ENCODE assay signal across 36 mouse cellular contexts in genomic region chr11:5510099-5510391, GRCm38 (mm10). TPM values are rescaled to one million over a fixed set of nuclear protein-coding genes. Genes with fewer than 3 reads are reported as not detected.
DNase-seq lines count a peak whose midpoint lies in the region; ATAC-seq and TF ChIP-seq lines count a peak whose summit lies in the region.
"Had no signal": no experiment of that assay in that cellular context is flagged by ENCODE, and none has a peak within 500 bp of the region (broad histone marks: within the 10 kb centered on the region; RNA-seq: fewer than 3 reads in every experiment).

No protein-coding gene starts in this region.

- WGBS in heart, embryonic 15.5 days: 50% methylated on average over 5 of the region's 5 CpGs
- WGBS in liver, embryonic 15.5 days (ENCODE audit: insufficient replicate concordance): 55% methylated on average over 5 of the region's 5 CpGs
- WGBS in liver, embryonic 11.5 days: 73% methylated on average over 5 of the region's 5 CpGs
- WGBS in small intestine, adult 2 months: 63% methylated on average over 5 of the region's 5 CpGs

- H3K9me3 ChIP-seq in heart, embryonic 15.5 days (replicated peaks): no peaks in the 10 kb centered on the region
- H3K9me3 ChIP-seq in liver, embryonic 15.5 days (replicated peaks): no peaks in the 10 kb centered on the region
- H3K9me3 ChIP-seq in liver, embryonic 11.5 days (ENCODE audit: control insufficient read depth, low read length): no peaks in the 10 kb centered on the region
- H3K9me3 ChIP-seq in megakaryocyte, embryonic 14.5 days: no peaks in the 10 kb centered on the region
- H3K9me3 ChIP-seq: embryonic facial prominence, embryonic 10.5 days; embryonic facial prominence, embryonic 15.5 days; forebrain, embryonic 12.5 days; G1E; hindbrain, embryonic 12.5 days; limb, embryonic 10.5 days; limb, embryonic 15.5 days; midbrain, embryonic 12.5 days; neural tube, embryonic 12.5 days had no signal

- peaks cover 5% of the 10 kb centered on the region; the same call in 1 of the 2 replicates for H3K4me1 ChIP-seq in heart, embryonic 15.5 days (replicated peaks)
- peaks cover 30% of the 10 kb centered on the region for H3K4me1 ChIP-seq in liver, embryonic 15.5 days (replicated peaks)
- H3K4me1 ChIP-seq in liver, embryonic 11.5 days (replicated peaks; ENCODE audit: control insufficient read depth, insufficient read depth, low read length): peaks cover 7% of the 10 kb centered on the region
- peaks cover 60% of the 10 kb centered on the region for H3K4me1 ChIP-seq in megakaryocyte, embryonic 14.5 days
- peaks cover 15% of the 10 kb centered on the region for H3K4me1 ChIP-seq in small intestine, adult 2 months (ENCODE audit: control insufficient read depth, insufficient read depth, insufficient read length, low read length)
- H3K4me1 ChIP-seq: forebrain, embryonic 12.5 days; limb, embryonic 15.5 days; midbrain, embryonic 12.5 days; neural tube, embryonic 12.5 days had no signal

- no peaks in the 10 kb centered on the region for H3K36me3 ChIP-seq in heart, embryonic 15.5 days
- no peaks in the 10 kb centered on the region for H3K36me3 ChIP-seq in liver, embryonic 15.5 days (replicated peaks)
- no peaks in the 10 kb centered on the region for H3K36me3 ChIP-seq in liver, embryonic 11.5 days (ENCODE audit: control insufficient read depth, insufficient read depth, low read length)
- H3K36me3 ChIP-seq in megakaryocyte, embryonic 14.5 days (replicated peaks; ENCODE audit: low read length): no peaks in the 10 kb centered on the region
- H3K36me3 ChIP-seq in small intestine, adult 2 months (ENCODE audit: control insufficient read depth, insufficient read depth, low read length): no peaks in the 10 kb centered on the region
- H3K36me3 ChIP-seq: embryonic facial prominence, embryonic 10.5 days; embryonic facial prominence, embryonic 15.5 days; forebrain, embryonic 12.5 days; G1E; hindbrain, embryonic 12.5 days; limb, embryonic 10.5 days; limb, embryonic 15.5 days; midbrain, embryonic 12.5 days; neural tube, embryonic 12.5 days had no signal

- TF ChIP-seq POLR2A in small intestine, adult 2 months (IDR thresholded peaks at IDR 0.05; ENCODE audit: low read depth, low read length): no peak

- ATAC-seq in heart, embryonic 15.5 days (replicated peaks; ENCODE audit: insufficient number of reproducible peaks, insufficient read depth, low FRiP score, low read depth): no peak
- no peak for ATAC-seq in liver, embryonic 15.5 days (ENCODE audit: insufficient read depth)
- no peak for ATAC-seq in liver, embryonic 11.5 days (replicated peaks; ENCODE audit: low FRiP score)
- ATAC-seq in megakaryocyte, adult 5-6 weeks (ENCODE audit: poor library complexity, severe bottlenecking): no peak
- ATAC-seq: forebrain, postnatal 0 days; hindbrain, postnatal 0 days had no signal

- DNase-seq in heart, postnatal 25 days (ENCODE audit: low spot score): no peak
- no peak for DNase-seq in liver, embryonic 11.5 days (ENCODE audit: low spot score)
- DNase-seq in thymus, postnatal 4 days: no peak
- DNase-seq: adrenal gland, adult 8-10 months; cerebellum, adult 2 months; cerebellum, postnatal 14 days; forebrain, postnatal 0 days; gastrocnemius, postnatal 14 days; kidney, adult 11 months; kidney, postnatal 14 days; layer of hippocampus, adult 9-11 months; right cerebral cortex, adult 18-20 months; thymus, postnatal 14 days had no signal

- peak overlapping the region; percentile 21; the same call in 1 of the 2 replicates for H3K27ac ChIP-seq in heart, embryonic 15.5 days
- peak overlapping the region; percentile 69 for H3K27ac ChIP-seq in liver, embryonic 15.5 days (replicated peaks)
- H3K27ac ChIP-seq in liver, embryonic 11.5 days (ENCODE audit: low read depth, low read length): no peak overlapping the region
- peak overlapping the region; percentile 45 for H3K27ac ChIP-seq in small intestine, adult 2 months (ENCODE audit: insufficient read depth, low read depth, low read length)
- H3K27ac ChIP-seq: embryonic facial prominence, embryonic 10.5 days; embryonic facial prominence, embryonic 15.5 days; forebrain, embryonic 12.5 days; hindbrain, embryonic 12.5 days; hindbrain, postnatal 0 days; limb, embryonic 10.5 days; limb, embryonic 15.5 days; midbrain, embryonic 12.5 days; neural tube, embryonic 12.5 days had no signal

- no peak overlapping the region for H3K4me2 ChIP-seq in heart, embryonic 15.5 days
- H3K4me2 ChIP-seq in liver, embryonic 15.5 days: no peak overlapping the region
- H3K4me2 ChIP-seq in liver, embryonic 11.5 days: no peak overlapping the region
- H3K4me2 ChIP-seq: embryonic facial prominence, embryonic 15.5 days; forebrain, embryonic 12.5 days; hindbrain, embryonic 12.5 days; limb, embryonic 15.5 days; midbrain, embryonic 12.5 days; neural tube, embryonic 12.5 days had no signal

- H3K9ac ChIP-seq in heart, embryonic 15.5 days: no peak overlapping the region
- H3K9ac ChIP-seq in liver, embryonic 15.5 days: no peak overlapping the region
- no peak overlapping the region for H3K9ac ChIP-seq in liver, embryonic 11.5 days (ENCODE audit: low read depth, low read length)
- H3K9ac ChIP-seq: embryonic facial prominence, embryonic 15.5 days; forebrain, embryonic 12.5 days; forebrain, postnatal 0 days; hindbrain, embryonic 12.5 days; limb, embryonic 15.5 days; midbrain, embryonic 12.5 days; neural tube, embryonic 12.5 days had no signal

- no peak overlapping the region for H3K4me3 ChIP-seq in heart, embryonic 15.5 days
- H3K4me3 ChIP-seq in liver, embryonic 15.5 days (replicated peaks): no peak overlapping the region
- H3K4me3 ChIP-seq in liver, embryonic 11.5 days (ENCODE audit: low read depth, low read length): no peak overlapping the region
- peak overlapping the region; percentile 82 for H3K4me3 ChIP-seq in megakaryocyte, embryonic 14.5 days (replicated peaks)
- H3K4me3 ChIP-seq in small intestine, adult 2 months (ENCODE audit: low read depth, low read length): no peak overlapping the region
- H3K4me3 ChIP-seq: embryonic facial prominence, embryonic 10.5 days; embryonic facial prominence, embryonic 15.5 days; forebrain, embryonic 12.5 days; hindbrain, embryonic 12.5 days; limb, embryonic 10.5 days; limb, embryonic 15.5 days; midbrain, embryonic 12.5 days; myocyte; neural tube, embryonic 12.5 days had no signal

- H3K27me3 ChIP-seq in heart, embryonic 15.5 days: no peaks in the 10 kb centered on the region
- no peaks in the 10 kb centered on the region for H3K27me3 ChIP-seq in liver, embryonic 15.5 days
- H3K27me3 ChIP-seq in liver, embryonic 11.5 days (replicated peaks; ENCODE audit: control insufficient read depth, insufficient read depth, low read length): no peaks in the 10 kb centered on the region
- no peaks in the 10 kb centered on the region for H3K27me3 ChIP-seq in megakaryocyte, embryonic 14.5 days (replicated peaks)
- no peaks in the 10 kb centered on the region for H3K27me3 ChIP-seq in small intestine, adult 2 months (ENCODE audit: control insufficient read depth, insufficient read depth, low read length)
- H3K27me3 ChIP-seq: embryonic facial prominence, embryonic 15.5 days; forebrain, embryonic 12.5 days; hindbrain, embryonic 12.5 days; limb, embryonic 15.5 days; midbrain, embryonic 12.5 days; neural tube, embryonic 12.5 days had no signal

- intact Hi-C loops in heart, postnatal 25 days (cut with DNase I): loop anchor here (2.0 kb wide), 1 partner anchor 13 kb away; no protein-coding TSS in a partner anchor

- TF ChIP-seq CTCF in small intestine, adult 2 months (IDR thresholded peaks at IDR 0.05; ENCODE audit: extremely low read depth, insufficient read length, insufficient replicate concordance, low read depth, low read length): no peak

RNA-seq across cellular contexts. Expression of gene Xbp1, which starts 10.4 kb away (rescaled TPM):
- polyA plus RNA-seq in heart, embryonic 15.5 days (2015; fragmentation: Nextera tagmentation; extraction: Ambion mirVana): 124 and 156 TPM in 2 replicates
- total RNA-seq in heart, postnatal 25 days (2021): 10 to 100 TPM; 68.7 to 74.8 TPM
- polyA plus RNA-seq in liver, embryonic 15.5 days (2015; fragmentation: Nextera tagmentation; extraction: Ambion mirVana): 109 and 117 TPM in 2 replicates
- 149 TPM in 2 replicates for polyA plus RNA-seq in liver, embryonic 11.5 days (2014; fragmentation: Nextera tagmentation; extraction: Ambion mirVana)
- 49.2 and 62.7 TPM in 2 replicates for polyA plus RNA-seq in megakaryocyte, embryonic 14.5 days (2012; ENCODE audit: insufficient read depth, low replicate concordance)
- total RNA-seq in megakaryocyte, adult 5-6 weeks (2015): 247 and 251 TPM in 2 replicates
- 169 and 186 TPM in 2 replicates for total RNA-seq in megakaryocyte, adult 5-6 weeks (2017)
- polyA plus RNA-seq in small intestine, adult 2 months (2012; rRNA removed): 79.2 and 124 TPM in 2 replicates

RNA-seq across cellular contexts. Expression of gene Ccdc117, which starts 31.9 kb away (rescaled TPM):
- polyA plus RNA-seq in heart, embryonic 15.5 days (2015; fragmentation: Nextera tagmentation; extraction: Ambion mirVana): 10.9 and 13.1 TPM in 2 replicates
- 10 to 100 TPM; 17.9 to 23.5 TPM for total RNA-seq in heart, postnatal 25 days (2021)
- 8.1 and 8.8 TPM in 2 replicates for polyA plus RNA-seq in liver, embryonic 15.5 days (2015; fragmentation: Nextera tagmentation; extraction: Ambion mirVana)
- 22.3 and 24.6 TPM in 2 replicates for polyA plus RNA-seq in liver, embryonic 11.5 days (2014; fragmentation: Nextera tagmentation; extraction: Ambion mirVana)
- polyA plus RNA-seq in megakaryocyte, embryonic 14.5 days (2012; ENCODE audit: insufficient read depth, low replicate concordance): 1.2 TPM in 1 of 2 replicates, not detected in the other
- 13.1 and 13.5 TPM in 2 replicates for total RNA-seq in megakaryocyte, adult 5-6 weeks (2015)
- total RNA-seq in megakaryocyte, adult 5-6 weeks (2017): 21.4 and 25.0 TPM in 2 replicates
- polyA plus RNA-seq in small intestine, adult 2 months (2012; rRNA removed): 2.2 and 2.9 TPM in 2 replicates

RNA-seq across cellular contexts. Expression of gene Ankrd36, which starts 59.4 kb away (rescaled TPM):
- not detected in 2 replicates for polyA plus RNA-seq in heart, embryonic 15.5 days (2015; fragmentation: Nextera tagmentation; extraction: Ambion mirVana)
- total RNA-seq in heart, postnatal 25 days (2021): not detected
- 1.0 and 1.2 TPM in 2 replicates for polyA plus RNA-seq in liver, embryonic 15.5 days (2015; fragmentation: Nextera tagmentation; extraction: Ambion mirVana)
- 0.73 and 0.82 TPM in 2 replicates for polyA plus RNA-seq in liver, embryonic 11.5 days (2014; fragmentation: Nextera tagmentation; extraction: Ambion mirVana)
- 0.19 TPM in 1 of 2 replicates, not detected in the other for polyA plus RNA-seq in megakaryocyte, embryonic 14.5 days (2012; ENCODE audit: insufficient read depth, low replicate concordance)
- not detected in 2 replicates for total RNA-seq in megakaryocyte, adult 5-6 weeks (2015)
- not detected in 2 replicates for total RNA-seq in megakaryocyte, adult 5-6 weeks (2017)
- not detected in 2 replicates for polyA plus RNA-seq in small intestine, adult 2 months (2012; rRNA removed)
- total RNA-seq: adrenal gland, adult 8-10 months; gastrocnemius, postnatal 14 days; granulocyte monocyte progenitor cell, adult 5-6 weeks; hindbrain, postnatal 0 days; left cerebral cortex, postnatal 10 days; megakaryocyte progenitor cell, adult 5-6 weeks; midbrain, postnatal 0 days had no signal
- polyA plus RNA-seq: cerebellum, adult 2 months; embryonic facial prominence, embryonic 10.5 days; embryonic facial prominence, embryonic 15.5 days; forebrain, postnatal 0 days; heart, embryonic 14.5 days; hindbrain, postnatal 0 days; kidney, embryonic 14.5 days; limb, embryonic 10.5 days; limb, embryonic 15.5 days; myocyte; neural tube, embryonic 12.5 days; stomach, embryonic 14.5 days had no signal
